Mouse (Mus musculus): ENCODE measurements around the gene 4931406P16Rik.
"Not testable (repeated sequence)": the region's sequence is repeated elsewhere in the genome, so short reads cannot be mapped to it uniquely, and the experiment has no call there.

The 4931406P16Rik gene

DNA sequence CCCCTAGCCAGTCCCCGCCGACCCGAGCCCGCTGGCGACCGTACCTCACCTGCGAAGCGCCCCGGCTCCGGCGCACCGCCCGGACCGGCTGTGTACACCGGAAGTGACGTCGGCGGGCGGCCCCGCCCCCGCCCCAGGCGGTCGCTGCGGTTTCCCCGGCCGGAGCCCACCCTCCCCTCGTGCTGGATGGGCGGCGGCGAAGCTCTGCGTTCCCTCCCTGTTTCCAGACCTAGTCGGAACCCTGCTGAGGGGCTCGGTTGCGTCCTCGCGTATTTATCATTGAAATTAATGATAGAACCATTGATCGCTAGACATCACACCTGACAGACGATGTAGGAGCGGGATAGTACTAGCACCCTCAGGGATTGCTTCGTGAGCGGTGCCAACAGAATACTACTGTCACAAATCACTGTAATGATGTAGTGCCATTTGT is at the start of gene 4931406P16Rik:
Gene 4931406P16Rik (minus strand): TSS at position 109 of the 433 bp plus-strand sequence.
- peak; percentile 89 for DNase-seq (ENCODE audit: low spot score)

DNA sequence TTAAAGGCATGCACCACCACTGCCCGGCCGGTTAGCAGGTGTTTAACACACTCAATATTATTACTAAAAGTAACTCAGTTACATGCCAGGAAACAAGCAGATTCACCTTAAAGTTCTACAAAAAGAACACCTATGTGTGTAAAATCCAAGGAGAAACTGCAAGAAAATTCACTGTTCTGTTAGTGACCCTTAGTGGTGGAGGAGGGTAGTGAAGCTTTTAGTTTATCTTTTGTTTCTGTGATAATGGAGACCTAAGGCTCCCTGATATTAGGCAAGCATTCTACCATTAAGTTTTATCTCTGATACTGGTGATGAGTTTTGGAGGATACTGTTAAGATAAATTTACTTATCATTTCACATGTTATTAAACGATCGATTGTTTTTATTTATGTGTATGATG is 42.3 kb upstream of the 4931406P16Rik start:
- DNase-seq (ENCODE audit: low spot score) = no peak

DNA sequence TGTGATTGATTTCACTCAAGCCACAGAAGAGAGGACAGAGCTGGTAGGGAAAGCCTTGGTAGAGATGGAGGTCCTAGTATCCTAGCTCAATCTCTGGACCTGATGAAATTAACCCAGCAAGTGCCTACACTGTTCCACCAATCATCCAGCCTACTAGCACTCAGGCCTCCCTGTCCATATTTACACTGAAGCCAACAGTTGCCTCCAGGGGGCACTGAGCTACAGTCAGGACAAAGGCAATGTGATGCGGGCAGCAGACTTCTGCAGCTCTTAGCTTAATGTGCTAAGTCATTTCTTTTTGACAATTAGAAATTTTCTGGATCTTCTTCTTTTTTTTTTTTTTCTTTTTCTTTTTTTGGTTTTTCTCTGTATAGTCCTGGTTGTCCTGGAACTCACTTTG is 38.6 kb upstream of the 4931406P16Rik start:
- no peak for DNase-seq (ENCODE audit: low spot score)

DNA sequence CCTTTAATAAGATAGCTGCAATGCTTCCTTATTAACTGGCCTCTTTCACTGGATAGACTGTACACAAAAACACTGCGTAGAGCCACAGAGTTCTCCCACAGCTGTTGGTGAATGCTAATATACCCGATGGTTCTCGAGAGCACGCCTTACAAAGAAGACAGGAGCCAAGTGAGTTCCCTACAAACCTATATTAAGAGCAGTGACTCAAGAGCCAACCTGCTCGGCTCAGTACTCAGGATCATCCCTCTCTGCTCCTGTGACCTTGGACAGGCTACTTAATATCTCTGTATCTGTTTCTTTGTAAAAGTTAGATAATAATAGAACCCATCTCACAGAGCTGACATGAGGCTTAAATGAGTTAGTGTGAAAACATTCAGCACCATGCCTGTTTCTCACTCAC is 36.8 kb upstream of the 4931406P16Rik start:
- DNase-seq (ENCODE audit: low spot score) = no peak

DNA sequence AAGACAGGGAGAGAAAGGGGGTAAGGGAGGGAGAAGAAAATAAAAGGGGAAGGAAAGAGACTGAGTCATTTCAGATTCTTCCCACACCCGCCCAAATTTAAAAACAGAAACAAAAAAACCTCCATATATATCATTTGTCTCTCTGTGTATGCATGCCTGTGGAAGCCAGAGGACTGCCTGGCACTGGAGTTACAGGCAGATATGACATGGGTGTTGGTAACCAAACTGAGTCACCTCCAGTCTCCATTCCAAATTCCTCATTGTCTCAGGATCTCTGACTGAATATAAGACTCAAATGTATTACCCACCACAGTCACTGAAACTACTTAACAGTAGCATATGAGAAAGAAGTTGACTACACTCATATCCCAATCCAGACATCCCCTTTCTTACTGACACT is 34.7 kb upstream of the 4931406P16Rik start:
- no peak for DNase-seq (ENCODE audit: low spot score)

DNA sequence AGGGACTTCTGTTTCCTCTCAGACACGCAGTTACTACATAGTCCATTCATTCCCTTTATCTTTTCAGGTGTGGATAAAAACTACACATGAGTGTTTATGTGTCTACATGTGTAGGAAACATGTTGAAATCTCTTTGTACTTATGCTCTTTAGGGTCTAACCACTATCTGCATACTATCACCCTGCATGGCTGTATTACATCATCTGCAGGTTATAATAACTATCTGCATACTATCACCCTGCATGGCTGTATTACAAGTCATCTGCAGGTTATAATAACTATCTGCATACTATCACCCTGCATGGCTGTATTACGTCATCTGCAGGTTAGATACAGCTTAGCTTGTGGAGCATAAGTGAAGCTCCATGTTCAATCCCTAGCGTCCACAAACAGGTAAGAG is 33.7 kb upstream of the 4931406P16Rik start:
- no peak for DNase-seq (ENCODE audit: low spot score)

DNA sequence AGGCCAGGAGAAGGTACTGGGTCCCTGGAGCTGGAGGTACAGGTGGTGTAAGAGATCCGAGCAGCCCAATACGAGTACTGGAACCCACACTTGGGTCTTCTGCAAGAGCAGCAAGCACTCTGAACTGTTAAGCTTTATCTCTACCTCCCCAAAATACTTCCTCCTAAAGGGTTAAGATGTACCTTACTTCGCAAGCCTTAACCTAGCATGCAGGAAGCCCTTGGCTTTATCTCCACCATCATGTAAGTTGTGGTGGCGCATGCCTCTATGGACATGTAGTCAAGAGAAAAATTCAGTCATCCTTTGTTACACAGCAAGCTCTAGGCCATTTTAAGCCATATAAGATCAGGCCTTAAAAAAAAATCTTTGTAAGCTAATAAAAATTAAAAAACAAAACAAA is 33.2 kb upstream of the 4931406P16Rik start:
- DNase-seq (ENCODE audit: low spot score) = no peak

DNA sequence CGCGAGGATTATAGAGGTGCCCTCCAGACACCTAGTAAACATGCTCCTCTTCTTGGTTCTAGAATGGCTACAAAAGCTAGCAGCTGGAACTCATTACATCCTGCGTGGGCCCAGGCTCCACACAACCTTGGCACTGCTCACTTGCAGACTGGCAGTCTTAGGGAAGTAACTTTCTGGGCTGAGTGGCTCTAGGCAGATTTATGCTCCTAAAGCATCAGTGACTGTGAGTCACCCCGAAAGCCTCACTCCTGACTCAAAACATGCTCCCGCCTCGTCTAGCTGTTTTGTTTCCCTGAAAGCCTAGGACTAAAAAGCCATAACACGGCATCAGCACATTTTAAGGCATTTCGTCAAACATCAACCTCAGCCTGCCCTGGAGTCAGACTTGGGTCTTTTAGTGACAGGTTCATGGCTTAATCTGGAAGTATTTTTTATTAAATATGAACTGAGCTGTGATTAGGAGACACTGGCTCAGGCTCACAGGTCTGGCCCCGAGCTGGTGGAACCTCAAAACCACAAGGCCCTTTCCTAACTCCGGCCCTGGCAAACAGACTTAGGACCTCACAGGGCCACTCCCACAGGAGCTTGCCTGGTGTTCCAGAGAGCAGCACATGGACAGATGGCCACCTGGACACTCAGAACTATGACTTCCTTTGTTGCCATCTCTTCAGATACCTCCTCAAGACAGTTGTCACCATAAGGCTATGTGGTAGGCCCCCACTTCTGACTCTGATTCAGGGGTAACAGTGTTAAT is 28.9 kb upstream of the 4931406P16Rik start:
- no peak for DNase-seq (ENCODE audit: low spot score)

DNA sequence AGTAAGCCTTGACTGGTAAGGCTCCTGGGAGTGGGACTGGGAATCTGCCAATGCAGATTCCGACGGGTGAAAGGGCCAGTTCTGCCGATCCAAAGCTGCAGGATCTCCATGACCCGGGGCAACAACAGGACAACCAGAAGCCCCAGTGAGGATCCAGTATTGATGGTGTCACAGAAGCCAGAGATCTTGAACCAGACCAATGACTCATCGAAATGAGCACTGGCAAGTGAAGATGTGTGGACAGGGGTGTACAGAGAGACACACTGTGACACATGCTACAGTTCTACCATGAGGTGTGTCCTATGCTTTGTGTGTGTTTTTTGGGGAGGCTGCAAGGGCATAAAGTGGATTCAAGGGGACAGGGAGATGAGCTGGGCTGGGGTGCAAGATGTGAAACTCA is 27.5 kb upstream of the 4931406P16Rik start:
- no peak for DNase-seq (ENCODE audit: low spot score)

DNA sequence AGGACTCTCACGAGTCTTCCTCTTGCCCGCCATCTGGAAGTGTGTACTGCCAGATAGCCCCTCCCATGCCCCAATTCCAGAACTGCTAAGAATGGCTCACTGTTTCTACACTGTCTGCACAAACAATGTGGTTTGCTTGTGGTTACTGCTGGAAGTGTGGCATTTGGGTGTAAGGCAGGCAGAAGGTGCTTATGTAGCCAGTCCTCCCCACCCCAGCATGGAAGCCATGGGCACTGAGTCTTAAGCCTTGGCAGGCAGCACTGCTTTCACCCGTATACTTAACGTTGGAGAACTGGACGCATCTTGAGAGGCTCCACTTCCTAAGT is 25.8 kb upstream of the 4931406P16Rik start:
- DNase-seq (ENCODE audit: low spot score) = no peak

DNA sequence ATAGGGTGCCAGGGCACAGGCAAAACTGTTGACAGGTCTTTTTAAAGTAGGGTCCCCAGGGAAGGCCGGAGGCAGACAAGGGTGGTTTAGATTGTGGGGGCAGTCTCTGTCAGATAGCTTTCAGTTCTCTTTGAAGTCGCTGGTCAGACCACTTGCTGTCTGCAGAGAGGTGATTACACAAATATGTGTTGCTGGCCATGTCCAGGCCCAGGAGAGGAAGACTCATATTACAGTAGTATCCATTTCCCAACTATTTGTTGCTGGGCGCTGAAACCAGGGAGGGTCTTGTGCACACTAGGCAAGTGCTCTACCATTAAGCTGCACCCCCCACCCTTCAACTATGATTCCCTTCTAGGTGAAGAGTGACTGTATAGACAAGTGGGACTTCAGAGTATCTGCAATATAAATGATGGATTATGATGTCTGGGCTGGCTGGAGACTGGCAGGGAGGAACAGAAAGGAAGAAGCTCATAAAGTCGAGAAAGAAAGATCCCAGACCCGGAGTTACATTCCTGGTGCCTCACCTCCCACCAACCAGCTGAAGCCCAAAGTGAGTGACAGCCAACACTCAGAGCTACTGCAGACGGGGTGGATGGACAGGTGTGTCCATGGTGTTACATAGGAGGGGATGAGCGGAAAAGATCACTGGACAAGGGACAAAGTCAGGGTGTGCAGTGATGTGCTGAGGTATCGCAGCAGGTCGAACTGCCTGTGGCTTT is 25.3 kb upstream of the 4931406P16Rik start:
- DNase-seq (ENCODE audit: low spot score) = peak; percentile 25

DNA sequence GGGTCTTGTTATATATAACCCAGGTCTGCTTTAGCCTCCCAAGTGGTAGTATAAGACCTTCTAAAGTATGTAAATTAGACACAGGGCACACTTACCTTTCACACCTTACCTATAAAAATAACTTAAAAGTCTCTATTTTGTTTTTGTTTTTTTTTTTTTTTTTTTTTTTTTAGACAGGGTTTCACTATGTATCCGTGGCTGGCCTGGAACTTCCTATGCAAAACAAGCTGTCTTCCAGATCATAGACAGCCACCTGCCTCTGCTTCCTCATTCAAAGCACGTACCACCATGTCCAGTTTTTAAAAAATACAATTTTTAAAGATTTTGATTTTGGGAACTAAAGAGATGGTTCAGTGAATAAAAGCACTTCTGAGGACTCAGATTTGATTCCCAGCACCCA is 23.9 kb upstream of the 4931406P16Rik start:
- DNase-seq (ENCODE audit: low spot score) = no peak

DNA sequence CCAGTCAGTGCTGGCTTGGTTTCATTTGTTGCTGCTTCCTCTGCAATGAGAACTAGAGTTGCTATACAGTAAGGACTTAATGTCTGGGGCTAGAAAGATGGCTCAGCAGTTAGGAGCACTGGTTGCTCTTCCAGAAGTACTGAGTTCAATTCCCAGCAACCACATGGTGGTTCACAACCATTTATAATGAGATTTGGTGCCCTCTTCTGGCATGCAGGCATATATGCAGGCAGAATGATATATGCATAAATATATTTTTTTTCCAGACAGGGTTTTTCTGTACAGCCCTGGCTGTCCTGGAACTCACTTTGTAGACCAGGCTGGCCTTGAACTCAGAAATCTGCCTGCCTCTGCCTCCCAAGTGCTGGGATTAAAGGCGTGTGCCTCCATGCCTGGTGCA is 23.2 kb upstream of the 4931406P16Rik start:
- not testable (repeated sequence) for DNase-seq (ENCODE audit: low spot score)

DNA sequence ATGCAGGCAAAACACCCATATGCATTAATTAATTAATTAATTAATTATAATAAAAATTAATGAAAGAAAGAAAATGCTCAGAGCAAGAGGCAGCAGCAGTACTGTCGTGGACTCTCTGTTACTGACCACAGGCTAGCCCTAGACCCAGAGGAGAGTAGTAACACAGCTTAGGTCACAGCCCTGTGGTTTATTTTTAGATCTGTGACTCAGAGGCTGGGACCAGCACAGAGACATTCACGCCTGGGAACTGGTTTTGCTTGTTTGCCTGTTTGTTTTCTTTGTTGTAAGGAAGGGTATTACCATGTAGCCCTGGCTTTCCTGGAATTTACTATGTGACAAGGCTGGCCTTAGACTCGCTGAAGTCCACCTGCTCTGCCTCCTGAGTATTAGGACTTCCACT is 14.1 kb upstream of the 4931406P16Rik start:
- no peak for DNase-seq (ENCODE audit: low spot score)

DNA sequence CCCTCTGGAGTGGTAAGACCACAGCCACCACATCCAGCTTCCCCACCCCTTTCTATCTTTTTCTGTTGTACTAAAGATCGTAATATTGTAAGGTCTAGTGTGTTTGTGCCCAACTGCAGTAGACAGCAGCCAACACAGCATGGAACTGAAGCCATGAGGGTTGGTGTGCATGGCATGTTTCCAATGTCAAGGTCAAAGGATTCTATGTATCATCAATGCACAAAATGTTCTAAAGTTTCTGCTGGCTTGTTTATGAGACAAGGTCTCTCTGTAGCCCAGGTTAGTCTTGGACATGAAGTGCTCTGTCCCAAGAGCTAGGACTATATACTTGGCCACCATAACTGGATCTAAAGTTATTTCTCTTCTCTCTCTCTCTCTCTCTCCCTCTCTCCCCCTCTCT is 11.5 kb upstream of the 4931406P16Rik start:
- no peak for DNase-seq (ENCODE audit: low spot score)

DNA sequence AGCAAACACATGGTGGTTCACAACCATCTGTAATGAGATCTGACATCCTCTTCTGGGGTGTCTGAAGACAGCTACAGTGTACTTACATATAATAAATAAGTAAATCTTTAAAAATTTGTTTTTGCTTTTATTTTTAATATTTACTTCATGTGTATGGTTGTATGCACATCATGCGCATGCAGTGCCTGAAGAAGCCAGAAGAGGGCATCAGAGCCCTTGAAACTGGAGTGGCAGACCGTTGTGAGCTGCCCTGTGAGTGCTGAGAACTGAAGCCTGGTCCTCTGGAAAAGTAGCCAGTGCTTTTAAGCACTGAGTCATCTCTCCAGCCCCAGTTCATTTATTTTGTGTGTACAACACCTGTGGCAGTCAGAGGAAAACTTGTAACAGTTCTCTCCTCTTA is 10.7 kb upstream of the 4931406P16Rik start:
- DNase-seq (ENCODE audit: low spot score) = no peak

DNA sequence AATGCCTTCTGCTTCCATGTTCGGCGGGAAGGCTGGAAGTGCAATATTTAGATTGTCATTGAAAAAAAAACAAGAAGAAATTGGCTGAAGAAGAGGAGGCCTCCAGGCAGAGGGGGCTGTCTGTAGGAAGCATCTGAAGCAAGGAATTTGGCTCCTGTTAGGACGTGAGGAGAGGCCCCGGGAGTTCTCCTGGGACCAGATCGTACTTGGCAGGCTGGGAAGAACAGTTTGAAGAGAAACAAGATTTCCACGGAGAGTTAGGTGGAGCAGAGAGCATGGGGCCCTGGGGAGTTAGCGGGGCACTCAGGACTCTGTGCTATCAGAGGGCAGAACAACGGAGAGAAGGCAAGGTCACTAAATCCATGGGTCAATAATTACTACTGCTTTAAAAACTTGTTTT is 10.0 kb upstream of the 4931406P16Rik start:
- no peak for DNase-seq (ENCODE audit: low spot score)

DNA sequence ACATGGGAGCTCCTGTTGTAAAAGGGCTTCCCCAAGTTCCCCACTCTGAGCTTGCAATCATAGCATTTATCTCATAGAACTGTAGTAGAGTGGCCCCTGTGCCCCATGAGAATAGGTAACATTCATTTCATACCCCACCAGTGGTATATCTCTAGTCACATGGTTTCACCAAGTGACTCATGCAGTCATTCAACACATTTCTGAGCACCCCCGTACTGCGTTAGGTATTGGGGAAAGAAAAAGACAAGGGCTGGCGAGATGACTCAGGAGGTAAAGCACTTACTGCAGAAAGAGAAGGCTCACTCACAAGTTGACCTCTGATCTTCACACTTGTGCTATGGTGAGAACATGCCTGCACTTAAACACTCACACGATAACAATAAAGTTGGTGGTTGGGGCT is 8.6 kb upstream of the 4931406P16Rik start:
- no peak for DNase-seq (ENCODE audit: low spot score)

DNA sequence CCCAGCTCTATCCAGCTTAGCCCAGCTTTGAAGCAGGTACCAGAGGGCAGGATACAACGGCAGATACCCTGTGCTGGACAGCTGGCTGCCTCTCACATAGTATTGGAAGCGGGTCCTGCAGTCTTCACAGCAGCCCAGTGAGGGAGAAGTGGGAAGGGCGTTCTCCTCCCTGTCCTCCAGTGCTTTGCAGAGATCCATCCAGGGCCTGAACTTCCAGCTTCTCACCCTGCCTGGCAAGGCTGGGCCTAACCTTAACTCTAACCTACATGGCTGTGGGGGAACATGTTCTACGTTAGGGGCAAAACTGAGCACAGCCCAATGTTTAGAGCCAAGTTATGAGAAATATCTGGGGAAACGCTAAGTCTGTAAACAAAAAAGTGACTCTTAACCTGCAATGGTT is 7.8 kb upstream of the 4931406P16Rik start:
- DNase-seq (ENCODE audit: low spot score) = no peak

DNA sequence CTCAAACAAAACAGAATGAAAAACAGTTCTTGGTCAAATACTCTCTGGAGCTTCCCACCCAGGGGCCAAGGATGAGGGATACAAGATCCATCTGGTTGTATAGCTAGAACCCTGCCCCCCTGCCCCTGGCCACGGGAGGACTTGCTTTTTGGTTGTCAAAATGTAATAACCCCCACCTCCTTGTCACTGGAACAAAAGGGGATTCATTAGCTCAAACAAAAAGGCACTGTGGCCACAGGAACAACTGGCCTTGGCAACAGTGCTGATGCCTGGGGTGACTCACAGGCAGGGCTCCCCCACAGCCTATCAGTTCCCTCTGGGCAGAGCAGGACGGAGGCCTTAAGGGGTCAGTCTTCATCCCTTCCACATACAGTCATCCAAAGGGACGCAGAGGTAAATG is 6.6 kb upstream of the 4931406P16Rik start:
- no peak for DNase-seq (ENCODE audit: low spot score)

DNA sequence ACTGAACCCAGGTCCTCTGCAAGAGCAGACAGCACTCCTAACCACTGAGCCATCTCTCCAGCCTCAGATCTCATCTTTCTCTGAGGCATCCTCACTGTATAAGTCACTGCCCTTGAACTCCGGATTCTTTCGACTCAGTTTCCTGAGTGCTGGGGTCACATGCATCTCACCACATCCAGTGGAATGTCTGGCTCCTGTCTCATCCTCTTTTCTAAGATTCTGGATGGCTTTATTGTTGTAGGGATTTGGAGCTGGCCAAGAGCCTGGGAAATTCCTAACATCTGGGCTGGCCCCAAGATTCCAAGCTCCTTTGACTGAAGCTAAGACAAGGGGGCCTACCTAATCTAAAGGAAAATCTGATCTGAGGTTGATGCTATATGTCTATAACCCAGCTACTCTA is 5.8 kb upstream of the 4931406P16Rik start:
- no peak for DNase-seq (ENCODE audit: low spot score)

DNA sequence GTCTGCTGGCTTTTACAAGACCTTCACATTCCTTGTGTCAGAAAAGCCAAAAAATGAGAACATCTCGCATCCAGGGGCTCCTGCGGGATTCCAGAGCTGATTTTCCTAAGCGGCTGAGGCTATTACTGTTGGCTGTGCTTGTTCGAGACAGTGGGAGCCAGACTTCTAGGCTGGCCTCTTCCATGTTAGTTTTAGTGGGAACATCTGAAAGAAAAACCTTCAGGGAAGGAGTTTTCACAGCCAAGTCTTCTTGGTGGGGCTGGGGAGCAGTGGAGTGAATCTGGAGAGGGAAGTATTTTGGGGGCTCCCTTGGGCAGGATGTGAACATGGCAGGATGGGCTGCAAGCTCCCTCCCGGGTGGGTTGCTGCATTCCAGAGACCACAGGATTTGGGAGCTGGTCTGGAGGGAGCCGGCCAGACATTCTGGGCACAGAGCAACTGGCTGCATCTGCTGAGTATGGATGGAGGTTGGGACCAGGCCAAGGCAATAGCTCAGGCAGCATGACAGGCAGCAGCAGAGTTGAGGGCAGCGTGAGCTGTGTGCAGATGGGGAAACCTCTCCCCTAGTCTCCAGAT is 4.6 kb upstream of the 4931406P16Rik start:
- DNase-seq (ENCODE audit: low spot score) = peak; percentile 68

DNA sequence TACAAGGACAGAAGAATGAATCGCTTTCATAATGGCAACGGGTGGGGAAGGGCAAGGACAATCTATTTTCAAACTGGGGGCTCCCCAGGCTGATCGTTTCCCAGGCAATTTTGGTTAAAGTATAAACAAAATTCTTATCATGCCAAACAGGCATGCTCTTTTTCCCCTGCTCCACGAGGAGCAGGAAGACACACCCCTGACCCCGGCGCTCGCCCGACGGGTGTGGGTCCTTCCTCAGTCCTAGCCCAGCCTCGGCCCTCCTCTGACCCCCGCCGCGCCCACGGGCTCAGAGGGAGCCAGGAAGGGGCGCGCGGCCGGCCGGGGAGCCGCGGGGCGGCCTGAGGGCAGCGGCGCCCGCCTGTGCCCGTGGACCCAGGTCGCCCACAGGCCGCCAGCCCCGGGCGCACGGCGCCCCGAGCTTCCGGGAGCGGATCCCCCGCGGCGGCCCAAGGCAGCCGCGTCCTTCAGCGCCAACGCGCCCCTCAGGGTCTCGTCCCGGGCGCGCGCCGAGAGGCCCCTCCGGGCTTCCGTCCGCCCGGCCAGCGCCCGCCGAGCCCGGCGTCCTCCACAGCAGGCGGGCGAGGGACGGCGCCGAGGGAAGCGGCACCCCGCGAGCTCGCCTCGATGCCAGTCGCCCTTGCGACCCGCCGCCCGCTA is 437 bp downstream of the 4931406P16Rik start:
- DNase-seq (ENCODE audit: low spot score) = peak; percentile 77
